Mouse (Mus musculus) E14TG2a.4 (cell line): ENCODE data around the gene Rin1.

Source experiments
- CTCF ChIP-seq: conservative IDR thresholded peaks from 2 replicates; pipeline ENCODE4 v1.5.1; 2014; ENCODE audit warnings: low read length
- NANOG ChIP-seq: IDR thresholded peaks from 2 replicates; pipeline ENCODE4 v1.6.1; 2014; ENCODE audit warnings: borderline replicate concordance, low read length, mixed read lengths

DNA sequence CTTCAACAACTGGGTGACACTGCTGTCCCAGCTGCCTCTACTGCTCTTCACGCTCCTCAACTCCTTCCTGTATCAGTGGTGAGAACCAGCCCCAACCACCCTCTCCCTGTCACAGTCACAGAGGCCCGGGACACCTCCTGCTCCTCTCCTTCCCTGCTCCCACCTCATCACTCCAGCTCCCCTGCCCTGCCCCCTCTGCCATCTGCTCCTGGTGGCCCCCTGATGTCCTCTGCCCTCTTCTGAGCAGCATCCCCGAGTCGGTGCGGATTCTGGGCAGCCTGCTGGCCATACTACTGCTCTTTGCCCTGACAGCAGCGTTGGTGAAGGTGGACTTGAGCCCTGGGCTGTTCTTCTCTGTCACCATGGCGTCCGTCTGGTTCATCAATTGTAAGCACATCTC, 24.2 kb upstream of the Rin1 start:
- TF ChIP-seq CTCF (no peak), NANOG (no peak)
